ENCODE assay signal across 19 mouse cellular contexts in genomic region chr1:54068248-54068647, GRCm38 (mm10).
DNase-seq lines count a peak whose midpoint lies in the region.
"Had no signal": no experiment of that assay in that cellular context is flagged by ENCODE, and none has a peak within 500 bp of the region (broad histone marks: within the 10 kb centered on the region; RNA-seq: fewer than 3 reads in every experiment).

No protein-coding gene starts in this region.

- H3K9me3 ChIP-seq in heart, embryonic 10.5 days: no peaks in the 10 kb centered on the region
- H3K9me3 ChIP-seq in midbrain, embryonic 10.5 days (replicated peaks): no peaks in the 10 kb centered on the region
- H3K9me3 ChIP-seq: embryonic facial prominence, embryonic 13.5 days; embryonic facial prominence, embryonic 15.5 days; forebrain, embryonic 10.5 days; forebrain, embryonic 12.5 days had no signal

- WGBS in heart, embryonic 10.5 days: 66% methylated on average over 1 of the region's 1 CpGs
- WGBS in midbrain, embryonic 10.5 days: 91% methylated on average over 1 of the region's 1 CpGs

- no peak for DNase-seq in heart, embryonic 10.5 days (ENCODE audit: low spot score)
- DNase-seq in heart, postnatal 25 days (ENCODE audit: low spot score): no peak
- peak; percentile 17 for DNase-seq in A20 (ENCODE audit: low read depth, low spot score)
- peak; percentile 21 for DNase-seq in splenic B cell, adult 2 months (ENCODE audit: low read depth, low spot score)
- DNase-seq in midbrain, embryonic 10.5 days (ENCODE audit: low spot score): no peak
- DNase-seq: adrenal gland, adult 2 months; adrenal gland, postnatal 10 days; adrenal gland, postnatal 25 days; cerebellum, adult 11 months; cerebellum, adult 18-20 months; cerebellum, adult 8-10 months; cerebellum, adult 9-11 months; cerebellum, postnatal 14 days; cerebellum, postnatal 36 days had no signal

- H3K27me3 ChIP-seq in heart, embryonic 10.5 days (ENCODE audit: insufficient read depth, poor library complexity, severe bottlenecking): no peaks in the 10 kb centered on the region
- no peaks in the 10 kb centered on the region for H3K27me3 ChIP-seq in splenic B cell, adult 2 months (ENCODE audit: control insufficient read depth, insufficient read depth, low read length, poor library complexity, severe bottlenecking)
- no peaks in the 10 kb centered on the region for H3K27me3 ChIP-seq in midbrain, embryonic 10.5 days (ENCODE audit: low read depth, poor library complexity, severe bottlenecking)
- H3K27me3 ChIP-seq: embryonic facial prominence, embryonic 13.5 days; embryonic facial prominence, embryonic 15.5 days; forebrain, embryonic 12.5 days had no signal

- H3K27ac ChIP-seq in heart, embryonic 10.5 days: peak overlapping the region; percentile 67
- H3K27ac ChIP-seq in midbrain, embryonic 10.5 days (replicated peaks): no peak overlapping the region
- H3K27ac ChIP-seq: embryonic facial prominence, embryonic 13.5 days; embryonic facial prominence, embryonic 15.5 days; forebrain, embryonic 10.5 days; forebrain, embryonic 12.5 days had no signal

- intact Hi-C loops in heart, postnatal 25 days (cut with DNase I): no loop called here

- H3K4me1 ChIP-seq in heart, embryonic 10.5 days: peaks cover 17% of the 10 kb centered on the region
- no peaks in the 10 kb centered on the region for H3K4me1 ChIP-seq in midbrain, embryonic 10.5 days
- H3K4me1 ChIP-seq: forebrain, embryonic 12.5 days had no signal

- H3K4me3 ChIP-seq in heart, embryonic 10.5 days: no peak overlapping the region
- no peak overlapping the region for H3K4me3 ChIP-seq in midbrain, embryonic 10.5 days
- H3K4me3 ChIP-seq: embryonic facial prominence, embryonic 13.5 days; embryonic facial prominence, embryonic 15.5 days; erythroblast, embryonic 14.5 days; forebrain, embryonic 10.5 days; forebrain, embryonic 12.5 days had no signal

- no peaks in the 10 kb centered on the region for H3K36me3 ChIP-seq in heart, embryonic 10.5 days
- no peaks in the 10 kb centered on the region for H3K36me3 ChIP-seq in splenic B cell, adult 2 months (ENCODE audit: control insufficient read depth, insufficient read depth, low read length, poor library complexity, severe bottlenecking)
- H3K36me3 ChIP-seq in midbrain, embryonic 10.5 days: no peaks in the 10 kb centered on the region
- H3K36me3 ChIP-seq: embryonic facial prominence, embryonic 13.5 days; embryonic facial prominence, embryonic 15.5 days; forebrain, embryonic 10.5 days; forebrain, embryonic 12.5 days had no signal

Comparison
In these comparisons a context has a peak if more than half of its experiments do, and no peak if none do; other contexts are left out.
1. DNase-seq: peak in A20 (single experiment) and splenic B cell, adult 2 months (single experiment); none in heart, embryonic 10.5 days (single experiment), heart, postnatal 25 days (single experiment) and midbrain, embryonic 10.5 days (single experiment).